Mouse (Mus musculus): ENCODE data around the gene Lum. TPM values are rescaled to one million over a fixed set of nuclear protein-coding genes. Genes with fewer than 3 reads are reported as not detected.

Gene Lum
- polyA plus RNA-seq (2016; fragmentation: Nextera tagmentation; extraction: Ambion mirVana): 17.5 and 50.5 TPM in 2 replicates

- H3K27me3 ChIP-seq (ENCODE audit: insufficient read depth, poor library complexity, severe bottlenecking): no peaks in the 10 kb centered on the region
- H3K4me3 ChIP-seq: no peak within 1 kb of the TSS
- no peaks in the 10 kb centered on the region for H3K36me3 ChIP-seq
- WGBS: 55% methylated on average over 10 of the region's 10 CpGs
- H3K27ac ChIP-seq: peak within 1 kb of the TSS; percentile 42; the same call in 1 of the 2 replicates
- no peak for DNase-seq (ENCODE audit: low spot score)
- no peaks in the 10 kb centered on the region for H3K9me3 ChIP-seq
- no peaks in the 10 kb centered on the region for H3K4me1 ChIP-seq
These were observed at the start of gene Lum for GRCm38 (mm10) chr10:97564957-97565856. Gene Lum (plus strand): TSS chr10:97565128.

GRCm38 (mm10) chr10:97523366-97523765 is 41.6 kb upstream of the Lum start:
- no peaks in the 10 kb centered on the region for H3K9me3 ChIP-seq
- WGBS: 71% methylated on average over 3 of the region's 3 CpGs
- no peak overlapping the region for H3K27ac ChIP-seq
- H3K4me1 ChIP-seq: no peaks in the 10 kb centered on the region
- H3K4me3 ChIP-seq: no peak overlapping the region
- H3K36me3 ChIP-seq: no peaks in the 10 kb centered on the region
- H3K27me3 ChIP-seq (ENCODE audit: insufficient read depth, poor library complexity, severe bottlenecking): no peaks in the 10 kb centered on the region
- no peak for DNase-seq (ENCODE audit: low spot score)

- no peak for DNase-seq (ENCODE audit: low spot score)
- WGBS: 54% methylated on average over 4 of the region's 4 CpGs
These were observed 29.2 kb upstream of the Lum start for GRCm38 (mm10) chr10:97535697-97536096.

GRCm38 (mm10) chr10:97536921-97537320 is 28.0 kb upstream of the Lum start:
- H3K4me3 ChIP-seq: no peak overlapping the region
- H3K27ac ChIP-seq: no peak overlapping the region
- H3K9me3 ChIP-seq: no peaks in the 10 kb centered on the region
- H3K27me3 ChIP-seq (ENCODE audit: insufficient read depth, poor library complexity, severe bottlenecking): no peaks in the 10 kb centered on the region
- WGBS: 67% methylated on average over 2 of the region's 2 CpGs
- no peaks in the 10 kb centered on the region for H3K36me3 ChIP-seq
- no peak for DNase-seq (ENCODE audit: low spot score)
- no peaks in the 10 kb centered on the region for H3K4me1 ChIP-seq

More at GRCm38 (mm10) chr10:97535697-97536096, 29.2 kb upstream of the Lum start:
- Histone ChIP-seq H3K36me3 (no peaks in the 10 kb centered on the region), H3K4me3 (no peak overlapping the region), H3K27ac (no peak overlapping the region), H3K27me3 (ENCODE audit: insufficient read depth, poor library complexity, severe bottlenecking) (no peaks in the 10 kb centered on the region), H3K9me3 (no peaks in the 10 kb centered on the region), H3K4me1 (no peaks in the 10 kb centered on the region)

GRCm38 (mm10) chr10:97538202-97538601 is 26.7 kb upstream of the Lum start:
- Histone ChIP-seq H3K9me3 (no peaks in the 10 kb centered on the region), H3K27me3 (ENCODE audit: insufficient read depth, poor library complexity, severe bottlenecking) (no peaks in the 10 kb centered on the region), H3K36me3 (no peaks in the 10 kb centered on the region), H3K4me1 (no peaks in the 10 kb centered on the region), H3K4me3 (no peak overlapping the region), H3K27ac (no peak overlapping the region)
- WGBS: 74% methylated on average over 4 of the region's 4 CpGs
- no peak for DNase-seq (ENCODE audit: low spot score)

GRCm38 (mm10) chr10:97547740-97548139 is 17.2 kb upstream of the Lum start:
- no peak overlapping the region for H3K27ac ChIP-seq
- no peaks in the 10 kb centered on the region for H3K4me1 ChIP-seq
- no peaks in the 10 kb centered on the region for H3K36me3 ChIP-seq
- no peaks in the 10 kb centered on the region for H3K27me3 ChIP-seq (ENCODE audit: insufficient read depth, poor library complexity, severe bottlenecking)
- no peak for DNase-seq (ENCODE audit: low spot score)
- H3K4me3 ChIP-seq: no peak overlapping the region
- 56% methylated on average over 1 of the region's 1 CpGs for WGBS
- H3K9me3 ChIP-seq: no peaks in the 10 kb centered on the region; the same call in 1 of the 2 replicates

- WGBS: 64% methylated on average over 8 of the region's 8 CpGs
- no peaks in the 10 kb centered on the region for H3K36me3 ChIP-seq
- no peak overlapping the region for H3K4me3 ChIP-seq
- no peaks in the 10 kb centered on the region for H3K27me3 ChIP-seq (ENCODE audit: insufficient read depth, poor library complexity, severe bottlenecking)
- no peaks in the 10 kb centered on the region for H3K9me3 ChIP-seq
- H3K4me1 ChIP-seq: no peaks in the 10 kb centered on the region
- DNase-seq (ENCODE audit: low spot score): no peak
- H3K27ac ChIP-seq: no peak overlapping the region
These were observed 2.7 kb downstream of the Lum start for GRCm38 (mm10) chr10:97567489-97568135.

- 79% methylated on average over 4 of the region's 4 CpGs for WGBS
- no peak overlapping the region for H3K27ac ChIP-seq
- no peaks in the 10 kb centered on the region for H3K36me3 ChIP-seq
- H3K27me3 ChIP-seq (ENCODE audit: insufficient read depth, poor library complexity, severe bottlenecking): no peaks in the 10 kb centered on the region
- H3K4me3 ChIP-seq: no peak overlapping the region
- no peak for DNase-seq (ENCODE audit: low spot score)
- no peaks in the 10 kb centered on the region for H3K9me3 ChIP-seq
- H3K4me1 ChIP-seq: no peaks in the 10 kb centered on the region
These were observed 17.8 kb downstream of the Lum start for GRCm38 (mm10) chr10:97582543-97583231.

- Histone ChIP-seq H3K4me3 (no peak overlapping the region), H3K4me1 (no peaks in the 10 kb centered on the region), H3K27me3 (ENCODE audit: insufficient read depth, poor library complexity, severe bottlenecking) (no peaks in the 10 kb centered on the region), H3K27ac (no peak overlapping the region), H3K9me3 (no peaks in the 10 kb centered on the region), H3K36me3 (no peaks in the 10 kb centered on the region)
- DNase-seq (ENCODE audit: low spot score): no peak
- WGBS: 20% methylated on average over 3 of the region's 3 CpGs
These were observed 19.2 kb downstream of the Lum start for GRCm38 (mm10) chr10:97584176-97584575.

- H3K27ac ChIP-seq: no peak overlapping the region
- 81% methylated on average over 5 of the region's 5 CpGs for WGBS
These were observed 22.2 kb downstream of the Lum start for GRCm38 (mm10) chr10:97587159-97587558.

GRCm38 (mm10) chr10:97589574-97589973 is 24.6 kb downstream of the Lum start:
- no peaks in the 10 kb centered on the region for H3K36me3 ChIP-seq
- DNase-seq (ENCODE audit: low spot score): no peak
- 47% methylated on average over 6 of the region's 6 CpGs for WGBS
- no peak overlapping the region for H3K27ac ChIP-seq
- no peaks in the 10 kb centered on the region for H3K9me3 ChIP-seq
- H3K4me1 ChIP-seq: no peaks in the 10 kb centered on the region; the same call in 1 of the 2 replicates
- no peaks in the 10 kb centered on the region for H3K27me3 ChIP-seq (ENCODE audit: insufficient read depth, poor library complexity, severe bottlenecking)
- H3K4me3 ChIP-seq: no peak overlapping the region

More at GRCm38 (mm10) chr10:97587159-97587558, 22.2 kb downstream of the Lum start:
- H3K27me3 ChIP-seq (ENCODE audit: insufficient read depth, poor library complexity, severe bottlenecking): no peaks in the 10 kb centered on the region
- no peaks in the 10 kb centered on the region for H3K36me3 ChIP-seq
- no peaks in the 10 kb centered on the region; the same call in 1 of the 2 replicates for H3K4me1 ChIP-seq
- no peaks in the 10 kb centered on the region for H3K9me3 ChIP-seq
- no peak overlapping the region for H3K4me3 ChIP-seq
- no peak for DNase-seq (ENCODE audit: low spot score)

GRCm38 (mm10) chr10:97591036-97591435 is 26.1 kb downstream of the Lum start:
- Histone ChIP-seq H3K9me3 (no peaks in the 10 kb centered on the region), H3K27me3 (ENCODE audit: insufficient read depth, poor library complexity, severe bottlenecking) (no peaks in the 10 kb centered on the region), H3K36me3 (no peaks in the 10 kb centered on the region), H3K4me3 (no peak overlapping the region), H3K27ac (no peak overlapping the region), H3K4me1 (no peaks in the 10 kb centered on the region; the same call in 1 of the 2 replicates)
- DNase-seq (ENCODE audit: low spot score): no peak
- WGBS: 61% methylated on average over 3 of the region's 3 CpGs

GRCm38 (mm10) chr10:97591685-97592084 is 26.8 kb downstream of the Lum start:
- H3K27me3 ChIP-seq (ENCODE audit: insufficient read depth, poor library complexity, severe bottlenecking): no peaks in the 10 kb centered on the region
- no peak for DNase-seq (ENCODE audit: low spot score)
- no peaks in the 10 kb centered on the region for H3K9me3 ChIP-seq
- H3K4me1 ChIP-seq: no peaks in the 10 kb centered on the region; the same call in 1 of the 2 replicates
- H3K36me3 ChIP-seq: no peaks in the 10 kb centered on the region
- no peak overlapping the region for H3K4me3 ChIP-seq
- no peak overlapping the region for H3K27ac ChIP-seq
- WGBS: 58% methylated on average over 3 of the region's 3 CpGs

All from heart, embryonic 10.5 days (tissue).